Mouse (Mus musculus) adrenal gland, adult 2 months (tissue): ENCODE measurements around the gene Sh2d6. TPM values are rescaled to one million over a fixed set of nuclear protein-coding genes. Genes with fewer than 3 reads are reported as not detected.

Experiments used
- polyA plus RNA-seq: library from polyadenylated mRNA; depleted of rRNA; stranded (reverse); fragments of >200 nt; gene quantifications from 2 replicates; pipeline ENCODE4 v1.2.3, GENCODE M21; 2012; rRNA removed
- total RNA-seq, 2 experiments: library from RNA; stranded (reverse); gene quantifications; 2 replicates each; pipeline ENCODE4 v1.2.3; 2021

The Sh2d6 gene
- total and polyA plus RNA-seq, 3 experiments: 0.23 to 0.25 (median 0.24) TPM

Other genes starting within 250 kb of the Sh2d6 start
- gene Sftpb, start 217.1 kb downstream of the Sh2d6 start, total RNA-seq: not detected
- gene Sftpb, start 217.1 kb downstream of the Sh2d6 start, polyA plus RNA-seq: 0.09 and 0.62 TPM in 2 replicates
- gene Usp39, start 176.5 kb downstream of the Sh2d6 start, total RNA-seq: 10 to 100 TPM; 31.2 to 32.4 TPM
- gene Usp39, start 176.5 kb downstream of the Sh2d6 start, polyA plus RNA-seq: 8.5 and 10.9 TPM in 2 replicates
- gene 0610030E20Rik, start 174.4 kb downstream of the Sh2d6 start, total RNA-seq: 10 to 100 TPM; 21.0 to 28.4 TPM
- 20.3 and 21.9 TPM in 2 replicates for gene 0610030E20Rik, start 174.4 kb downstream of the Sh2d6 start, polyA plus RNA-seq
- 10 to 100 TPM; 22.6 to 25.1 TPM for gene Tmem150a, start 166.3 kb downstream of the Sh2d6 start, total RNA-seq
- 48.8 and 55.2 TPM in 2 replicates for gene Tmem150a, start 166.3 kb downstream of the Sh2d6 start, polyA plus RNA-seq
- 100 to 1,000 TPM; 283 to 489 TPM for gene Rnf181, start 154.8 kb downstream of the Sh2d6 start, total RNA-seq
- 224 and 444 TPM in 2 replicates for gene Rnf181, start 154.8 kb downstream of the Sh2d6 start, polyA plus RNA-seq
- 10 to 100 TPM; 25.3 to 43.4 TPM for gene Vamp5, start 141.2 kb downstream of the Sh2d6 start, total RNA-seq
- gene Vamp5, start 141.2 kb downstream of the Sh2d6 start, polyA plus RNA-seq: 16.4 and 17.4 TPM in 2 replicates
- gene Vamp8, start 131.0 kb downstream of the Sh2d6 start, total RNA-seq: 100 to 1,000 TPM; 130 to 158 TPM
- gene Vamp8, start 131.0 kb downstream of the Sh2d6 start, polyA plus RNA-seq: 71.8 and 106 TPM in 2 replicates
- gene Ggcx, start 107.4 kb downstream of the Sh2d6 start, total RNA-seq: 10 to 100 TPM; 47.1 to 68.7 TPM
- 30.2 and 34.5 TPM in 2 replicates for gene Ggcx, start 107.4 kb downstream of the Sh2d6 start, polyA plus RNA-seq
- gene Mat2a, start 82.1 kb downstream of the Sh2d6 start, total RNA-seq: 100 to 1,000 TPM; 203 to 251 TPM
- 121 and 150 TPM in 2 replicates for gene Mat2a, start 82.1 kb downstream of the Sh2d6 start, polyA plus RNA-seq
- 10 to 100 TPM; 32.2 to 56.3 TPM for gene Capg, start 22.7 kb upstream of the Sh2d6 start, total RNA-seq
- gene Capg, start 22.7 kb upstream of the Sh2d6 start, polyA plus RNA-seq: 38.9 and 41.9 TPM in 2 replicates
- gene Elmod3, start 76.7 kb upstream of the Sh2d6 start, total RNA-seq: 10 to 100 TPM; 12.9 to 25.6 TPM
- gene Elmod3, start 76.7 kb upstream of the Sh2d6 start, polyA plus RNA-seq: 25.5 and 29.3 TPM in 2 replicates
- 100 to 1,000 TPM; 390 to 465 TPM for gene Retsat, start 76.8 kb upstream of the Sh2d6 start, total RNA-seq
- gene Retsat, start 76.8 kb upstream of the Sh2d6 start, polyA plus RNA-seq: 96.6 and 123 TPM in 2 replicates
- 100 to 1,000 TPM; 241 to 274 TPM for gene Tgoln1, start 95.3 kb upstream of the Sh2d6 start, total RNA-seq
- gene Tgoln1, start 95.3 kb upstream of the Sh2d6 start, polyA plus RNA-seq: 38.9 and 46.0 TPM in 2 replicates